Mouse (Mus musculus): ENCODE data around the gene Cep170b. TPM values are rescaled to one million over a fixed set of nuclear protein-coding genes. Genes with fewer than 3 reads are reported as not detected.
A peak's percentile ranks its signal among the peaks of the same experiment; 100 is the strongest.

Cep170b gene
- polyA plus RNA-seq, 1 experiment from 2014 or later = 92.1 TPM

DNA sequence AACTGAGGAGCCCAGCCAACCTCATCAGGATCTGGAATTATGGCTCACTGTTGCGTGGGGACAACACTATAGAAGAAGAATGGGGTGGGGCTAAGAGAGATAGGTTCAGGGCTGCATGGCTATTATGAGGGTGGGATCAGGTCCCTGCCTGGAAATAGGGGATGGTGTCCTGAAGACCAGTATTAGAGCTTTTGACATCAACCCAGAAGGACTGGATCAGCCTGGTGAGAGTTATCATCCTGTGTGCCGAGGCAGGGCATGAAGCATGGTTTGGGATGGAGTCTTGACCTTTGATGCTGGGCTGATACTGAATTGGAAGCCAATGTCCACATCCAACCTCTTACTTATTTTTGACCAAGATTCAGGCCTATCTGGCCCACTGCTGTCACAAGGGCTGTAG is 49.5 kb downstream of the Cep170b start:
- ATAC-seq (no peak), DNase-seq (ENCODE audit: low read depth, low spot score) (no peak)
- POLR2A ChIA-PET = no interaction called here
- CTCF ChIA-PET = no interaction called here
- TF ChIP-seq CTCF (IDR thresholded peaks at IDR 0.05) = no peak
- in situ Hi-C loops (cut with MboI; ENCODE audit: low pct_unique_long_range_greater_than_20kb) = no loop called here
- no peaks in the 10 kb centered on the region for H3K27me3 ChIP-seq

DNA sequence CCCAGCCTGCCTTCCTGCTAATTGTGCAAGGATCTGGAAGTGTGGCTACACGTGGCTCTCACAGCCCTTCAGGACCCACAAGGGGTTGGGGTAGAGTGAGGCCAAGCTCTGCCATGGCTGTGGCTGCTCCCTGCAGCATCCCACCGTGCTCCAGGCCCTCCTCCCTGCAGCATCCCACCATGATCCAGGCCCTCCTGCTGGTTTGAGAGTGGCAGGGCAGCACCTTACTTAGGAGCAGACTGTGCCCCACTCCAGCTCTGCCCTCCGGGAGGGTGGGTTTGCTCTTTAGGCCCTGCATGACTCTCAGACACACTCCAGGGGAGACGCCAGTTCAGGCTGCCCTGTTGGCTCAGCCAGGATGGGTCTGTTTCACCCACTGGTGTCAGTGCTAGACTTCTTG is 50.1 kb downstream of the Cep170b start:
- CTCF ChIA-PET = interaction anchor here (1.0 kb wide), 1 partner anchor 17 kb away, joined by 3 read pairs; no protein-coding TSS in a partner anchor
- H3K27me3 ChIP-seq = no peaks in the 10 kb centered on the region
- in situ Hi-C loops (cut with MboI; ENCODE audit: low pct_unique_long_range_greater_than_20kb) = no loop called here
- DNase-seq (ENCODE audit: low read depth, low spot score) = no peak
- no peak for TF ChIP-seq CTCF (IDR thresholded peaks at IDR 0.05)
- ATAC-seq = no peak
- POLR2A ChIA-PET = no interaction called here

DNA sequence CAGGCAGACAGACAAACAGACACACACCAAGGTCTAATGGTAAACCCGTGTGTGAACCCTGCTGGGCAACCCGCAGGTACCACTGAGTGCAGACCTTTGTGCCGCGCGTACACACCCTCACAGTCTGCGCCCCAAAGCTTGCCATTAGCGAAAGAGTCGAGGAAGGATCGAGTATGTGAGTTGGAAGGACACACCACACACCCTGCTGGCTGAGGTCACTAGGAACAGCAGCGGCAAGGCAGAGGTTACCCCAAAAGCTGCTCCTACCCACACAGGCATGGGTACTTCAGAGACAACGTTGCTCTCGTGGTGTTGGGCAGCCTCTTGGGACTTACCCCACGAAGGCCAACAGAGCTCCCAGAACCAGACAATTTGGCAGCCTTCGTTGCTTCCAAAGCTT is 52.1 kb downstream of the Cep170b start:
- in situ Hi-C loops (cut with MboI; ENCODE audit: low pct_unique_long_range_greater_than_20kb) = no loop called here
- ATAC-seq = no peak
- ChIA-PET POLR2A (interaction anchor here (0.7 kb wide), 1 partner anchor 11 kb away, joined by 3 read pairs; the partner anchor contains the start of gene Pld4), CTCF (no interaction called here)
- DNase-seq (ENCODE audit: low read depth, low spot score) = no peak
- no peak for TF ChIP-seq CTCF (IDR thresholded peaks at IDR 0.05)
- H3K27me3 ChIP-seq = no peaks in the 10 kb centered on the region

DNA sequence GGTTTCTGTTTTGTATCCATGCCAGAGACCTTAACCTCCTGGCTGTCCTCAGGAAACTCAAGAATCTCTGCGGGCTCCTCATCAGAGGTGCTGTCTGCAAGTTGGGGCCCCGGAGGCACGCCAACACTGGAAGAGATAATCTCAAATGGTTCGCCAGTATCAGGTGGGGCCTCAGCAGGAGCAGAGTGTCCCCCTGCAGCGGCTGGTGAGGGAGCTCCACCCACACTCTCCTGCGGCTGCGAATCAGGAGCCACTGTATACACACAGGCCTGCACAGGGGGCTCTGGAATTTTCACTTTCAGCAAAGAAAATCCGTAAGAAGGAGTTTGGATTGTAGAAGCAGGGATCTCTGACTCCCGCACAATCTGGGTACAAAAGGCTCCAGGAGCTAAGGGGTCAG is 53.1 kb downstream of the Cep170b start:
- DNase-seq (ENCODE audit: low read depth, low spot score) = no peak
- ATAC-seq = no peak
- ChIA-PET POLR2A (no interaction called here), CTCF (no interaction called here)
- H3K27me3 ChIP-seq = no peaks in the 10 kb centered on the region
- TF ChIP-seq CTCF (IDR thresholded peaks at IDR 0.05) = no peak
- in situ Hi-C loops (cut with MboI; ENCODE audit: low pct_unique_long_range_greater_than_20kb) = no loop called here

DNA sequence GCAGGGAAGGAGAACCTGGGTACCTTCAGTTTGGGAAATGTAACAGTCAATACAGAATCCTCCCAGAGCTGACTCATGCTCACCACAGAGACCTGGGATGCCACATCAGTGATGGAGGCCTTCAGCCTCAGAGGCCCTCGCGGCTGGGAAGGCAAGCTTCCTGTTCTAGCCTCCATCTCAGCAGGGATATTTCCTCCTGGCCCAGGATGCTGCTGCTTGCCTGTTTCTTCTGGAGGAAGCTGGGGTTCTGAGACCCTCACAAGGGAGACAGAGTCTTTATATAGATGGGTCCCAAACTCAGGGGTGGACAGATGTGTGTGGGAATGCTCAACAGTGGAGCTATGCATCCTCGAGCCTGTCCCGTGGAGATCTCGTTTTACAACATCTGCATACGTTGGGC is 53.8 kb downstream of the Cep170b start:
- H3K27me3 ChIP-seq = no peaks in the 10 kb centered on the region
- TF ChIP-seq CTCF (IDR thresholded peaks at IDR 0.05) = no peak
- DNase-seq (ENCODE audit: low read depth, low spot score) = no peak
- in situ Hi-C loops (cut with MboI; ENCODE audit: low pct_unique_long_range_greater_than_20kb) = no loop called here
- CTCF ChIA-PET = no interaction called here
- POLR2A ChIA-PET = no interaction called here
- ATAC-seq = no peak

DNA sequence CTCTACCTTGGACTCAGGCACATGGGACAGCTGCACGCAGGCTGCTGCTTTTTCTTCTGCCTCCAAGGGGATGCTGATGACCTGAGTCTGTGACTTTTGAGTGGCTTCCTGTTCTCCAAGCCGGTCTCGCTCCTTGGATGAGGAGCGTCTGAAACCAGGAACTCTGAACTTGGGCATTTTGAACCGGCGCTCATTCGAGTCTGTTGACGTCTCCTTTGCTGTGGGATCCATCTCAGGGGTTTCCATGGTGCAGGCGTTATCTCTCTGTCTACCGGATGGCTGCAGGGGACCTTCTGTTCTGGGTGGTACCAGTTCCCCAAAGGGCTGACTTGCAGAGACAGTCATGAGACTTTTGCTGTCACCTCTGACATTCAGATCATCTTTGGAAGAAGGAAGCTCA is 54.2 kb downstream of the Cep170b start:
- no peak for DNase-seq (ENCODE audit: low read depth, low spot score)
- no peak for ATAC-seq
- CTCF ChIA-PET = no interaction called here
- H3K27me3 ChIP-seq = no peaks in the 10 kb centered on the region
- in situ Hi-C loops (cut with MboI; ENCODE audit: low pct_unique_long_range_greater_than_20kb) = no loop called here
- POLR2A ChIA-PET = no interaction called here
- TF ChIP-seq CTCF (IDR thresholded peaks at IDR 0.05) = no peak

DNA sequence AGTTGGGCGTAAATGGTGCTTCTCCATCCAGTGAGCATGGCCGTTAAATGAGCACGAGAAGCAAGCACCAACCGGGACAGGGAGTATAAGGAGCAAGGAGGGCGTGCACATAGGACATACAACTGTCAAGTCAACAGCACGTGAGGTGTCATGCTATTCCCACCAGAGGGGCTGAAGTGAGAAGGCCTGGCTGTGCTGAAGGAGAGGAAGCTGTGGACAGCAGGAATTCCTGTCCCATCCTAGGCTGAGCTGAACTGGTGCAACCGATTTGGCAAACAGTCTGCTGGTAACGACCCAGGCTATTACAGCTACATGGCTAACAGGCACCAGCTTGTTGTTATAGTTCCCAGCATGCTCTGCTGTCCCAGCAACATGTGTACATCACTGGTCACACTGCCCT is 70.8 kb downstream of the Cep170b start:
- ATAC-seq (no peak), DNase-seq (ENCODE audit: low read depth, low spot score) (no peak)
- ChIA-PET CTCF (no interaction called here), POLR2A (no interaction called here)
- in situ Hi-C loops (cut with MboI; ENCODE audit: low pct_unique_long_range_greater_than_20kb) = no loop called here
- H3K27me3 ChIP-seq = no peaks in the 10 kb centered on the region
- no peak for TF ChIP-seq CTCF (IDR thresholded peaks at IDR 0.05)

DNA sequence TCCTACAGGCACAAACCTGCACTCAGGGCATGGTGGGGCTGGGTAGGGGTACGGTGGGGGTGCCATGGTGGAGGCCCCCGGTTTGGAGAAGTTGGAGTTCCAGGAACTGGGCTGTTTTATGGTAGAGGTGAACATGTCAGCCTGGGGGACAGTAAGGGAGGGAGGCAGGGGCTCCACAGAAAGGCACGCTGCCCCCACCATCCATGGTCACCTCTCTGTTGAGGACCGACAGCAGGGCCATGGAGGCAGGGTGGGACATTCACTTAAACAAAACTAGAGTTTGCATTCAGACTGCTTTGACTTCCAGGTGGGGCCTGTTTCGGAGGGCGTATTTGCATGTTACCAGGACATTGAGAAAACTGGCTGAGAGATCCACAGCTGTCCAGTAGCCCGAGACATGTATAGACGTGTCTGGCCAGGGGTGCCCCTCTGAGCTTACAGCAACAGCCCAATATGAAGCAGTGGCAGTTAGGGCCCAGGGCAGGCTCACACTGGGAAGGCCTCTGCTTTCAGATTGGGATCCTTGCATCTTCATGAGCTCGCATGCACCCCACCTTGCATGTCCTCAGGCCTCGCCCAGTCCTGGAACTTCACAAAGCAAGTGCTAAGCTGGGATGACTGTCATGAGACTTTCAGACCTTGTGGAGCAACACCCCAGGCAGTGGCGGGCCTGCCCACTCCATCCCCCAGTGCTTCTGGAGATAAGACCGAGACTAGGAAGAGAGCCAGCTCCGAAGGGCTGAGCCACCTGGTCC is 73.5 kb downstream of the Cep170b start:
- ChIA-PET CTCF (interaction anchor here (1.3 to 1.6 kb wide), 2 partner anchors 51 to 69 kb away, joined by 3 read pairs; no protein-coding TSS in a partner anchor), POLR2A (no interaction called here)
- no peaks in the 10 kb centered on the region for H3K27me3 ChIP-seq
- no peak for ATAC-seq
- DNase-seq (ENCODE audit: low read depth, low spot score) = no peak
- no peak for TF ChIP-seq CTCF (IDR thresholded peaks at IDR 0.05)
- in situ Hi-C loops (cut with MboI; ENCODE audit: low pct_unique_long_range_greater_than_20kb) = no loop called here

DNA sequence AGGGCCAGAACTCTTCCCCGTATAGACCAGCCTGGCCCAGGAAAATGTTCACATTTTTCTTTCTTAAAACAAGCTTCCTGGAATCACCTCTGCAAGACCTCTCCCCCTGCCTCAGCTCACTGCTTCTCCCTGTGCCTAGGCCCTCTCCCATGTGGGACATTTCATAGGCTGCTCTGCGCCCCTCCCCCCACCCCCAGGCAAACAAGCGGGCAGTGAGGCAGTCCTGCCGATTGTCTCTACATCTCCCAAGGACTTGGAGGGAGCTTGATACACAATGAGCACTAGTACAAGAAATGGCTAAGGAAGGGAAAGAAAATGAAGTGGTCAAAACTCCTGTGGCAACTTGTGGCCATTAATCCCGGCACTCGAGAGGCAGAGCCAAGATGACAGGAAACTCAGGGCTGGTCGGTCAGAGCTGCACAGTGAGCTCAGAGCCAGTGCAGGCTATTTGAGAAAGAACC is 74.1 kb downstream of the Cep170b start:
- POLR2A ChIA-PET = no interaction called here
- TF ChIP-seq CTCF (IDR thresholded peaks at IDR 0.05) = no peak
- DNase-seq (ENCODE audit: low read depth, low spot score) (no peak), ATAC-seq (no peak)
- CTCF ChIA-PET = interaction anchor here (1.3 to 1.6 kb wide), 2 partner anchors 50 to 70 kb away, joined by 3 read pairs; no protein-coding TSS in a partner anchor
- H3K27me3 ChIP-seq = no peaks in the 10 kb centered on the region
- in situ Hi-C loops (cut with MboI; ENCODE audit: low pct_unique_long_range_greater_than_20kb) = no loop called here

DNA sequence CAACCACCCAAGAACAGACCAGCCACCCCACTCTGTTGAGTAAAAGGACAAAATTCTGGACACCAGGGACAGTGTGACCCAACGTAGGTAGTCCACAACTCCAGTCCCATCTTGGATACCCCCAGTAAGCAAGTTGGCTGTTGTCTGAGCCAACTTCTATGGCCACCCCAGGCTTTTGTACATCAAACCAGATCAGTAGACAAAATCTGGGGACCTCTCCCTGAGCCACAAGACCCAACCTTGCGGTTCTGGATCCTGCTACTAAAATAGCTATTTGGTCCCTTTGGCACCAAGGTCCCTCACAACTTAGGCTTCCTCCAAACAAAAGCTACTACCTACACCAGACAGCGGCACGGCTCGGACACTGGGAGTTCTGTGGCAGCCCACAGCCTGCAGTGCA is 74.7 kb downstream of the Cep170b start:
- DNase-seq (ENCODE audit: low read depth, low spot score) (no peak), ATAC-seq (no peak)
- in situ Hi-C loops (cut with MboI; ENCODE audit: low pct_unique_long_range_greater_than_20kb) = loop anchor here (5.0 kb wide), 2 partner anchors 47 to 48 kb away; no protein-coding TSS in a partner anchor
- TF ChIP-seq CTCF (IDR thresholded peaks at IDR 0.05) = no peak
- ChIA-PET CTCF (interaction anchor here (1.3 to 2.2 kb wide), 3 partner anchors 48 to 71 kb away, joined by 3 to 8 read pairs (median 3); no protein-coding TSS in a partner anchor), POLR2A (no interaction called here)
- no peaks in the 10 kb centered on the region for H3K27me3 ChIP-seq

DNA sequence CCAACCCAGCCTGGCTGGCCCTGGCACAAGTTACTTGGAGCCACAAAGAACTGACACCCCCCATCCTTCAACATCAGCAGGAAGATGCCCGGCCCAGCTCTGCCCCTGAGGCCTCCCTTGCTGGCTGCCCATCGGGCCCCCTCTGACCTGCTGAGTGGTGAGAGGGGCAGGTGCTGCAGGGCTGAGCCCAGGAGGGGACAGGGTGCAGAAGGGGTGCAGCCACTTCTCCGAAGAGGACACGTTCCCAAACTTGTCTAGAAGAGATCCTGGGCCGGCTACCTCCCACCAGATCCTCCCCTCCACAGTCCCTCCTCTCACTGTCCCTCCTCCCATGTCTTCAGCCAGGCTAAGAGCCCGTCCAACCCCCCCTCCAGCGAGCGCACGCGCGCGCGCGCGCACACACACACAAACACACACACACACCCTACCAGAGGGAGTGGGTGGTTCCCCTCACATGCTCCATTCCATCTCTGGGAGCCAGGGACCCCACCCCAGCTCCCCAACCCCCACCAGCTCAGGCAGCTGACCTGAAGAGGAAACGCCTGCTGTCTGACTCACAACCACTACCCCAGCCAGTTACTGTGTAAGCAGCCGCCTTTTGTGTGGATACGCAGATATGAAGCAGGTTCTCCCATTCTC is 75.3 kb downstream of the Cep170b start:
- POLR2A ChIA-PET = no interaction called here
- H3K27me3 ChIP-seq = no peaks in the 10 kb centered on the region
- in situ Hi-C loops (cut with MboI; ENCODE audit: low pct_unique_long_range_greater_than_20kb) = loop anchor here (5.0 kb wide), 2 partner anchors 47 to 48 kb away; no protein-coding TSS in a partner anchor
- ATAC-seq (peak; percentile 18), DNase-seq (ENCODE audit: low read depth, low spot score) (no peak)
- CTCF ChIA-PET = interaction anchor here (1.3 to 2.2 kb wide), 3 partner anchors 48 to 71 kb away, joined by 3 to 8 read pairs (median 3); no protein-coding TSS in a partner anchor
- TF ChIP-seq CTCF (IDR thresholded peaks at IDR 0.05) = no peak

Other genes with a start within 250 kb of the Cep170b start
- gene A530016L24Rik, start 231.0 kb upstream of the Cep170b start, polyA plus RNA-seq (2021) = 18.2 TPM
- 1.1 TPM for gene Tmem179, start 203.7 kb upstream of the Cep170b start, polyA plus RNA-seq (2021)
- 59.8 TPM for gene Inf2, start 131.7 kb upstream of the Cep170b start, polyA plus RNA-seq (2021)
- 1.7 TPM for gene Adssl1, start 100.4 kb upstream of the Cep170b start, polyA plus RNA-seq (2021)
- gene Siva1, start 75.8 kb upstream of the Cep170b start, polyA plus RNA-seq (2021) = 36.0 TPM
- gene Akt1, start 45.6 kb upstream of the Cep170b start, polyA plus RNA-seq (2021) = 281 TPM
- 4.7 TPM for gene Zbtb42, start 41.6 kb upstream of the Cep170b start, polyA plus RNA-seq (2021)
- gene Pld4, start 40.2 kb downstream of the Cep170b start, polyA plus RNA-seq (2021) = 0.15 TPM
- 44.1 TPM for gene Ahnak2, start 82.2 kb downstream of the Cep170b start, polyA plus RNA-seq (2021)
- 46.3 TPM for gene Clba1, start 88.5 kb downstream of the Cep170b start, polyA plus RNA-seq (2021)
- 23.5 TPM for gene Cdca4, start 109.0 kb downstream of the Cep170b start, polyA plus RNA-seq (2021)
- gene Gpr132, start 147.8 kb downstream of the Cep170b start, polyA plus RNA-seq (2021) = not detected
- 8.0 TPM for gene Jag2, start 209.3 kb downstream of the Cep170b start, polyA plus RNA-seq (2021)
- 55.9 TPM for gene Nudt14, start 221.7 kb downstream of the Cep170b start, polyA plus RNA-seq (2021)

Measured in Patski (cell line).